Mouse (Mus musculus) layer of hippocampus, adult 9-11 months (tissue): ENCODE measurements around the gene Ptprd.

ENCODE experiments used
- DNase-seq: peaks from one replicate; pipeline ENCODE4 v3.0.0; 2022

Ptprd gene

DNA sequence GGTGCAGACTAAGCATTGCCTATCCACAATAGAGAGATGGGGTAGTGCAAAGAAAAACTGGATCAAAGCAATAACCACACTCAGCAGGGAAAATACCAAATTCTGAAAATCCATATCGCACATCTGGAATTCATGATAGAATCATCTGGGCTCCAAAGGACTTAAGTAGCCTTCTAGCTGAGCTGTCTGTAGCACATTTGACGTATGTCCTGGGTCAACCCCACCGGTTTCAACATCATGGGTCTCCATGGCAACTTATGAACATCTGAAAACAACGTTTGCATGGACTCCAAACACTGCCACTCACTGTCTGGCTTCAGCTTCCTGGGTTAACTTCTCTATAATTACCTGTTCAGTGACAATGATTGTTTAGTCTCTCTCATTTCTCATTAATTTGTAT lies 655.9 kb downstream of the Ptprd start:
- DNase-seq, result no peak

DNA sequence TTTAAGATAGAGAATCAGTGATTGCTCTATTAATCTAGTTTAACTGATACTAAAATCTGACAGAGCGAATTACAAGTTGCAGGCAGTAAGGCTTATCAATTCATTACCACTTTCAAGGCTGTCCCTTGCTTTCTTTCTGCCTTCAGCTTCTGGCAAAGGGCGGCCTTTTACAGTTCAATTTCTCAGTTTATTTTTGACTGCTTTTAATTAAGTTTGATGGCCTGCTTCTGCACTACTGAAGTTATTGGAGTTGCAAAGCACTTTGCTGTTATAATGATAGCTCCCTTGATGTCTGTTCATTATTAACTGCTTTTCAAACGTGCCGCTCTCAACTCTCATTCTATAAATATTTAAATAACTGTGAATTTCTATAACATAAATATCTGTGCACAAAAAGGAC lies 673.9 kb downstream of the Ptprd start:
- DNase-seq, result no peak

DNA sequence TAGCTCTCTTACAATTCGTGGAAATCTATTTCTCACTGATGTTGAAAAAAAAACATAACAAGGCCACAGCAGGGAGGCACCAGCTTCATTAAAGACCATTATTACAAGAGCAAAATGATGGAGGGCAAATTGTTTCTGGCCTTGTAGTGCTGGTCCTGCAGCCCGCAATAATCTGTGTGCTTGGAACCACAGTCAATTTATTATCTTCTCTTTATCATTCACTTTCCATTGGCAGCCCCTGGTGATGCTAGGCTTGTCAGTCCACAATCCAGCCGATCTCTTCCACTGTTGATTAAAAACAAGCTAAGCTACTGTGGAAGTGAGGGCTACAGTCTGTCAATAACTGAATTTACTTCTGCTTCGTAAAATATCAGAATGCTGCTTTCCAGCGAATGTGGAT lies 674.4 kb downstream of the Ptprd start:
- no peak for DNase-seq

DNA sequence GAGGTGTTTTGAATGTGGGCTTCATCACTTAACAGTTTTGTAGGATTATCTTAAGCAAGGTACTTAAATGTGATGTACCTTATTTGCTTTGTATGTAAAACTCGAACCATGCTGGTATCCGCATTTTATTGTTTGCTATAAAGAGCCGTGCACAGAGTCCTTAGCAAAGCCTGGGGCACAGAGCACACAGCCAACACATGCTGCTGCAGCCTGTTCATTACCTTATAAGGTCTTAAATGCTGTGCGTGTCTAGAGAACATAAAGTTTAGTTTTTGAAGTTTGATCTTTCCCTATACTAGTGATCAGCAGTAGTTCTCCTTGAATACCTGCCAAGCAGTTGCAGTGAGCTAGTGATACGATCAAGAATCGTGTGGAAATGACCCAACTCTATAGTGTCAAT lies 676.2 kb downstream of the Ptprd start:
- DNase-seq, result no peak

DNA sequence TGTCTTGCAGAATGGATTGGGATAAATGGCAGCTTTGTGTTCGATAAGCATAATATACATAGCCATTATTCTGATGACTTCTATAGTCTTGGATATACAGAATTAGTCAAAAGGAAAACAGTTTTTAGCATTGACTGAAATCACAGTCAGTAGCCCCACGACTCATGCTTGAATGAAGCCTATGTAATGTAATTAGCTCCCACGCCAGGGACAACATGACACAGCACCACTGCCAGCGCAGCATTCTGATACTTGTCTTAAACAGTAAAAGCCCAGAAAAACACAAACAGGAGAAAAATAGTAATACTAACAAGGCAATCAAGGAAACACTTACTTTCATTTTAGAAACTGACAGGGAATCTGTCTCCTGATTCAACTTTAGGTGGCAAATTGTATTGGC lies 677.2 kb downstream of the Ptprd start:
- DNase-seq, result no peak

DNA sequence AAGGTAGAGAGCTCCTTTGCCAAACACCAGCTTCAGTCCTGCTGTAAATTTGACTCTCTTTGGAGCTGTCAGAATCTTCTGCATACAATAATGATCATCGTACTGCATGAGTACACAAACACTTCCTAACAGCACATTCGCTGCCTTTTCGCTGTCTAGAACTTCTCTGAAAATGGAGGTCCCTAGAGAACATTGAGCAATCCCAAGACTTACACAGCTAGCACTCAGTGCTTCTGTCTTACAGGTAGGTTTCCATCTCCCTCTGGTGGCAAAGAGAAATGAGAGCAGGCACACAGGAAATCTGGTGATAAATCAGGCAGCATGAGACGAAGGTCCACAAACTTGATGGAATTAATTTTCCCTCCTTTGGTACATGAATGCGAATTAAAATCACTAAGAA lies 692.6 kb downstream of the Ptprd start:
- peak; percentile 11 for DNase-seq

DNA sequence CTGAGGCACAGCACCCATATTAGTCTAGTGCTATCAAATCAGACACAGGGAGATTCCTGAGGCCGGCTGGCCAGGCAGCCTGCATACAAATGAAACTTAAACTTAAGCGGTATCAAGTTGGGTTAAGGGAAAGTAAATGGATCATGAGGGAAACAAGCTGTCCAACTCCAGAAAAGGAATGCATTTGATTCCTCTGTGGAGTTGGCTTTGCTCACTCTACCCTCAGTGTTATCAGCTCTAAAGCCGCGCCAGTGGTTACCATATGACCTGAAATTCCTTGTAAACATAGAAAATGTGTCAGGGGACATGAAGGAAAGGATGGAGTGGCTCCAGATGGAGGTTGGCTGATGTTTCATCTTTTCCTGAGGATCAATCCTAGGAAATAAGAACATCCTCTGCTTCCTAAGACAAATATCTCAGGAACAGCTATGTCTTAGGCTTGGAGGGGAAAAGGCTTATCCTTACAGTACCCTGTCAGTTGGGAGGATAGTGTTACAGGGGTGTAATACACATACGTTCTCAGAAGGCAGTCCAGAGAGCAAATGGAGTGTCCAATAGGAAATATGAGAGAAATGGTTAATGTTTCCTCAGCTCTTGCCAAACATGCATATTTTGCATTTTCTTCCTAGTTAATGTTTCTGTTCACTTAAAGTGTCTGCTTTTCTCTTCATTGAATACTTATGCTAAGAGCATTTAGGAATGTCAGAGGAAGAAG lies 697.7 kb downstream of the Ptprd start:
- DNase-seq, result no peak

DNA sequence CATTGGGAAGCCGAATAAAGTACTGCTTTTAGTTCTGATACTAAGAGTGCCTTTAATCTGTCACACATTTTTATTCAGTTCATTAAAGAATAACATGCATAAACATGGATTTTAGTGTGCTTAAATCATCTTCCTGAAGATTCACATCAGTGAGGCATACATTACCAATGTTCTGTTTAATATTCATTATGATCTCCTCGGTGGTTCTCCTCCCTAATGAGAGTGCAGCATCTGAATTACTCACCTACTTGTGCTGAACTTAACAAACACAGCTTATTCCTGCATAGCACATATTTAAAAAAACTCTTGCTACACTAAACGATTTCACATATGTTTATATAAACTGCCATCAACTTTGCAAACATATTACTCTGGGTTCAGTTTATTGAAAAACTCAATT lies 698.7 kb downstream of the Ptprd start:
- DNase-seq, result no peak

DNA sequence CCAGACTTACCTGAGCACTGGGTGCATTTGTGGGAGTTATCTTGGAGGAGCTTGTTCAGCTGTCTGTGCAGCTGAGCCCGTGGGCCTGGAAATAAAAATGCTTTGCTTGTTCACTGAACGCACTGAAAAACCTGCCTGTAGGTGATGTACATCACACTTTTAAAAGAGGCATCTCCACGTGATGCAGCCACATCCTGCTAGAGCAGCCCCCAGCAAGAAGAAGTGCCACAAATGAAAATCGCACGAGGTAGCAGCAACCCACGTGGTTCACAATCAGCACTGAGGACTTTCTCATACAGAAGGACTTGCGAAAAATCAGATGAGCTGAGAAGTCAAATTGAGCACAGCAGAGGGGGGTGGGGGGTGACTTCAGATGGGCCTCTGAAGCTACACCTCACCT lies 757.7 kb downstream of the Ptprd start:
- no peak for DNase-seq

DNA sequence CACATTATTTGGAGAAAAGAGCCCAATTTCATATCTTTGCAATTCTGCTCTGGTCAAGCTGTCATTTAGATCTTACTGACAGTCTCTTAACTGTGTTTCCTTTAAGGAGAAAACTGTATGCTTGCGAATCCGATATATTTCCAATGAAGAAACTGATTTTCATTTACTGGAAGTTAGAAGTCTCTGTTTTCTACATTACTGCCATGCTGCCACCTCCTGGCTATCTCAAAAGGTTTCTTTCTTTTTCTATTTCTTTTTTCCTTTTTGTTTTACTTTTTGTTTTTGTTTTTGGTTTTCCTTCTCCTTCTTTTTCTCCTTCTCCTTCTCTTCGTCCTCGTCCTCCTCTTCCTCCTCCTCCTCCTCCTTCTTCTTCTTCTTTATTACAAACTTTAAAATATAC lies 812.6 kb downstream of the Ptprd start:
- DNase-seq, result no peak

DNA sequence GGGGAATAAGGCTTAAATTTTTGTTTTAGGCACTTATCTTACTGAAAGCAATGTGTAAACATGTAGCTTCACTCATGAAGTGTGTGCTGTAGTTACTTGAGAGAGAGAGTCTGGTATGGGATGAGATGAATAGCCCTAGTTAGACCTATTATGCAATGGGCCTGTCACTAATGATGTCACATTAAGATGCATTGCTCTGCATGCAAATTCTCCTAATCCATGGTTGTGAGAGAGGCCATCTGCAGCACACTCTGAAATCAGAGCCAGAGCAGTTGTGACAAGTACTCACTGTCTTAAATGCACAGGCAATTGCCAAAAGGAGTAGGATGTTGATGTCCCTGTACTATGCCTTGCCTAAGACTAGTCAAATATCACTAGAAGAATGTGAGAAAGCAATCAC lies 850.0 kb downstream of the Ptprd start:
- DNase-seq, result no peak

DNA sequence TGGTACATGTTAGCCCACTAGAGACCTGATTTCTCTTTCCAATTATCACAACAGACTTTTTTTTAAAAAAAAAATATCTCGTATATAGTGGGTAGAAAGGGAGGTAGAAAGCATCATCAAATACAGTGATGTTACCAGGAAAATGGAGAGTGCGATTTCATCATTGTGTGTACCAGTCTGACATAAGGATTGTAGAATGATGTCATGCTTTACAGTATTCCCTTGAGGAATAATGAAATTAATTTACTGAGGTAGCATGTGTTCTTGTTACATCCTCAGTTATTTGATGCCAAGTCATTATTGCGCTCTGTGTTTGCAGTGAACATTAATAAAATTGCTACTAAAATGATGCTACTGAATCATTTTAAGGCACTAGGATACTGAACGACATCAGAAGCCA lies 884.6 kb downstream of the Ptprd start:
- DNase-seq, result no peak

DNA sequence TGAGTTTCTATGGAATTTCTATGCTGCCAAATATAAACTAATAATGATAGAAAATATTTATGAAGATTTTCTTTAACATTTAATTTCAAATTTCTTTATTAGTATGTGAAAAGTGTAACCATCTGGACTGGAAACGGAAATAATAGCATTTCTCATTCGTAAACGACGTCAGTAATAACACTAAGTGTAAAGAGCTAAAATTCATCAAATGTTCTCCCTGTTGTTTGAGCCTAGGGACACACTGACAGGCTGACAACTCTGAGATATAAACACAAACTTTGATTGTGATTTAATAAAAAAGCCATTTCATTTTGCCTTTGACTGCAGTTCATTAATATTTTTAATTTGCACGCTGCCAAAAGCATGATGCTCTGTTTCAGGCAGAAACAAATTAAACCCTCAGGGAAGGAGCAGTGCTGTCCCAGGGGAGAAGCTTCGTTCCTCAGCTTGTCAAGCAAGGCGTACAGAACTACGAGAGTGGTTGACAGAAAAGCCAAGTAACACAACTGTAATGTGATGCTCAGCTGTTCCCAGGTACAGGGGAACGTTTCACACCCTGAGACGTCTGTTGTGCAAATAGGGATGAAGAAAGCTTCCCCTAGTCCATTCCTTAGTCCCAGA lies 894.6 kb downstream of the Ptprd start:
- no peak for DNase-seq

DNA sequence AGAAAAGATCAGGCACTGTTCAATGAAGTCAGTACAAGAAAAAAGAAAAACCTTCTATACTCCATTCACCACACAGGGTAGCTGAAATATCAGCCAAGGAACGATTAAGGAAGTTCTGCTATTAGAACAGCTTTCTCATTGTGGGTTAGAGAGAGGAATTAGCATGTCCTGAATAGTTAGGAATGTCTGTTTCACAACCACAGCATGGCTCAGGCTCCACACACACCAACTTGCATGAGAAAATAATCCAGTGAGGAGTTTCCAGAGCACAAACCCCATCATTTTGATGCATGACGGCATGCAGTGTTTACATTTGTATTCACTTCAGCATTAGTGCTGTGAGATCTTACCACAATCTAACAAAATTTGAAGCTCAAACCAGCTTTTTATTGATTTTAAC lies 895.1 kb downstream of the Ptprd start:
- DNase-seq, result no peak

DNA sequence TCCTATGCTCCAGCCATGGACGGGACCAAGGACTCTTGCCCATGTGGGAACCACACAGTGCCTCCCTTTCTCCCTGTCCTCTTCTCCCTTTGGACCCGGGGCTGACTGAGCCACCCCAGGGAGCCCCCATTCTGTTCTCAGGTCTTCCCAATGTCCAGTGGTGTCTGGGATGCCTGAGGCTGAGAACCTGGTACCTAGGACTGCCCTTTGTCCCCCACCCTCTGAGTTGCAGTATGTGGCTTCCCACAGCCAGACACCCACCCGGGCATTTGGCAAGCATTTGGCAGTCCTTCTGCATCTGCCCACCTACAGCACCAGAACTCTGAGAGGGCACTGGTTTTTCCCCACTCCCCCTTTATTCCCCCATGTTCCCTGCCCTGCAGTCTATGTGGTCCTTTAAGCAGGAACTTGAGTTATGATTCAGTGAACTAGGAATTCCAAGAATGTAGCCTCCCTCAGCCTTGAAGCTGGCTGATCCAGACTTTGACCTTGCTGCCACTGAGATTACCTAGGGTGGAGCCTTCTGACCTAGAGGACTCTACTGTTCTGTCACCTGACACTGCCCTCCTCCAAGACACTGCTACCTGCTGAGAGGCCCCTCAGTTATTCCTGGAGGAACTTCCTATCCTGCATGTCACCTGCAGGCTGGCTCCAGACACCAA lies 901.5 kb downstream of the Ptprd start:
- DNase-seq, result no peak

DNA sequence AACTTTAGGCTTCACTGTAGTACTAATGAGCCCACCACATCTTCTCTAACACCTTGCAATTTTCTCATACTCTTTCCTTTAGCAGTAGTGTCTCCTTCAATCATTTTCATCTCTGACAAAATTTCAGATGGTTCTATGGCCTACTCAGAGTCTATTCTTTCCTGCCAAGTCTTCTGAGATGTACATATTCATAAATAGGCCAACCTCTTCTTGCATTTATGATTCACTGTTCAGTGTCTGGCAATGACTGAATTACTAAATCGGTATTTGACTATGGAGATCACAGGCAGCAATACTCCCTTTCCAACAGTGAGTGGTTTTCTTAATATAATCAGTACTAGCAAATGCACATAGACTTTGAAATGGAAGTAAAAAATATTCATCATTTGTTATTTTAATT lies 928.3 kb downstream of the Ptprd start:
- no peak for DNase-seq

DNA sequence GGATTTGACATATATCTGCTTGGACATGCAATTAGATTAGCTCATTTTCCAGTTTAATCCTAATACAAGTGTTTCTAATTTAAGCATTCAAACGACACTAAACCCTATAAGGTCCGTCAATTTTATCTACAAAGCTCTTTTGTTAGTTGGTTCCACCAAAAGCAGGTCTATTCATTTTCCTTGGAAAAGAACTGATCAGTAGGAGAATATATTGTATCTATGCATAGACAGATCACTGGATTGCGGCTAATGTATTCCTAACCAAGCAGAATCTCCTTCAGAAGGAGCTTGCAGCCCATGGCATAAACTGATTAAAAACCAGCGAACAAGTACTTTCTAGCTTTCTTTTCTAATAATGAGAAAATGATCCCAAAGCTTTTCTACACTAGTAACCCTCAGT lies 933.8 kb downstream of the Ptprd start:
- DNase-seq, result no peak

DNA sequence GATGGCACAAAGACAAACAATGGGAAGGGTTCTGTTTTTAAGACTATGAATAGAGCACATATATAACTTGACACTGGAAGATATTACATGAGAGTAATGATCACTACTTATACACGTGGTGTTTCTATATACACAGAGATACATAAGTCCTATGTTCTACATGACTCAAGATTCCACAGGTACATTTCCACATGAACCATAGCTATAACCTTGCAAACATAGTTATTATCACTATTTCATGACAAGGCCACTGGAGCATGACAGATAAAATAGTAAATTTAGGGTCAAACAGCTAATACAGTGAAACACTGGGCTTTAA lies 951.8 kb downstream of the Ptprd start:
- DNase-seq, result no peak

DNA sequence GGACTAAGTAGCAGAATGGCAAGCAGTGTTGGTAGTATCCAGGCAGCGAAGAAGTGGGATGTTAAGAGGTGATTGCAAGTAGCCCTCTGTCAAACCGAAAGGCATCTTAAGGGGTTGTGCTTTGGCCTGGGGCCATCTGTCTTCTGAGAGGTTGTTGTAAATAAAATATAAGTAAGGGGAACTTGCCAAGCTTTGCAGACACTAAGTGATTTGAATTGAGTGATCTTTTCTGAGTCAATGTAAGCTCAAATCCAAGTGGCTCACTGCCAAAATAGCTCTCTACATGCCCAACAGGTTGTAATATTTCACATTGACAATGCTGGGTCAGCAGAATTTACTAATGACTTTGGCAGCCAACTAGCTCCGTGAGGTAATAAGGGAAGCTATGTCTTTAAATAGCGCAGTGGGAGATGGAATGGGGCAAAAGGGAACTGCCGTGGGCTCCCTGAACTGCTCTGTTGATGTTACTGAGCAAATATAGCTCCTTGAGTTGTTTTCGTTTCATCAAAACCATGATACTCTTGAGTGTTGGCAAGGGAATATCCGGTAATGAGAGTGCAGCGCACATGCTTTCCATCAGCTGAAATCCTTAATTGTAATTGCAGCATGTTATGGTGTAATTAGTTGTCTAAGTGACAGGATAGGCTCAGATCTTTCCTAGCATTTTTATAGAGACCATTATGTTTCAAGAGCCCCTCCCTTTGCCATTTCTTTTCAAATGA lies 952.4 kb downstream of the Ptprd start:
- no peak for DNase-seq

DNA sequence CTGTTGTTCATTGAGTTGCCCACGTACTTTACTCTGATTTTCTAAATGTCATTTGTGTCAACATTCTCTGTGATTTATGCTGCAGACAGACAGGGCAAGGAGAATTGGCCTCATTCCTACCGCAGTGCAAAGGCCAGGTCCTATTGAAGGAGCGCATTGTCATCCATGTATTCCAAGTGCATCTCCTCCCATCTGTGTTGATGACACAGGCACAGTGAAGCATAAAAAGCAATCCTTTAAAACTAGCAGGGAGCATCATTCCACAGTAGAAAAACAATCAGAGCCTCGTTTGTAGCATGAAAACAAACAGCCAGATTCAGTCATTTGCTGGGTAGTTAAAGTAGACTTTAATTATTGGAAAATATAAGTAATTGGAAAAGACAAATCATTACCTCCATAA lies 960.6 kb downstream of the Ptprd start:
- no peak for DNase-seq

DNA sequence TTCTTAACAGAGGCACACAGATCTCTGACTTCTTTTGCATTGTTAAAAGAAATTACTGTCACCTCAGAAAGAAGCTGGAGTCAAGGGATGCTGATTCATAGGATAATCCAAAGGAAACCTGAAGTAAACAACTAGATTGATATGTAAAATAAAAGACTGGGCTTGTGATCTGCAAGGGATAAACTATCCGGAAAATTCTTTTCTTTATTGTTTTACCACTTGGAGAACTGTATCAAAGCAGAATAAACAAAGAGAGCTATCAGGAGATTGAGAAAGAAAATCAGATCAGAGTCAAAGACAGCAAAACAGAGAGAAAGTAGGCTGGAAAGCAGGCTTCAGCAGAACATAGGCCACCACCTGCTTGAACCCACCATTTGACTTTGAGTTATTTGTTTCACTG lies 962.0 kb downstream of the Ptprd start:
- DNase-seq, result no peak

DNA sequence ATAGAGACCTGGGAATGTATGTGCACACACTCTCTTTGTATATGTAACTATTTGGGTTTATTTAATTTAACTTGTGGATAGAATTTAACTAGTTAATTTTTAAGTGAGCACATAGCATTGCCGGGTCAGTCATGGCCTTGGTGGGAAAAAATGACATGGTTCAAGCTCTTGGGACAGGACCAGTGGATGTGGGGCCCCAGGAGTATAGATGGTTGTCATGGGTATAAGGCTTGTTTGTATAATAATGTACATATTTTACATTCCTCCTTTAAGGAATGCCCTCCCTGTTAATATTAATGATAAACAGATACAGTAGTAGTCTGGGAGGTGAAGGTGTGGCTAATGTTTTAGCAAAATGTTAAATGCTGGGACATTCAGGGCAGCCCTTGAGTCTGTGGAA lies 962.8 kb downstream of the Ptprd start:
- DNase-seq, result no peak

DNA sequence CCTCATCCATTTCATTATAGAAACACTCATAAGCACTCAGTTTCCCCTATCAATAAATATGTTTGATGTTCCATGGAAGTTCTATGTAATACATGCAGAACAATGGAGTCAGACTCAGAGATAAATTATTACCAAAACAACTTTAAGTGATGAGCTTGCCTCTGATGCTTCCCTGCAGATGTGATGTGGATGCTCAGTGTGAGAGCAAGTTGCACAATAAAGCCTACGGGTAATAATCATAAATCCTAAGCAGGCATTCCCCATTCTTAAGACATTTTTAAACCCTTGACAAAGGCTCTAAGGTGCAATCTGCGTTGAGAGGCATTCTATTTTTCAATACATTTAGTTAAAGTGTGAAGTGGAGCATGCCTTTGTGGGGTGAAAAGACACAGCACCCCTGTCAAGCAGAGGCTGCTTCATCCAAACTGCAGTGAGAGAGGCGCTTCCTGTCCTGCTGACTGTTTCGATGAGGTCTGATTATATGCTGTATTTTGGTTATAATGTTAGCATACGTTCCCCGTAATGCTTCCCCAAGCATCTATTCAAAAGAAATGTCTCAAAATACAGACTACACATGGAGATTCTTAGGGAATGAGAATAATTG lies 969.8 kb downstream of the Ptprd start:
- DNase-seq, result no peak

DNA sequence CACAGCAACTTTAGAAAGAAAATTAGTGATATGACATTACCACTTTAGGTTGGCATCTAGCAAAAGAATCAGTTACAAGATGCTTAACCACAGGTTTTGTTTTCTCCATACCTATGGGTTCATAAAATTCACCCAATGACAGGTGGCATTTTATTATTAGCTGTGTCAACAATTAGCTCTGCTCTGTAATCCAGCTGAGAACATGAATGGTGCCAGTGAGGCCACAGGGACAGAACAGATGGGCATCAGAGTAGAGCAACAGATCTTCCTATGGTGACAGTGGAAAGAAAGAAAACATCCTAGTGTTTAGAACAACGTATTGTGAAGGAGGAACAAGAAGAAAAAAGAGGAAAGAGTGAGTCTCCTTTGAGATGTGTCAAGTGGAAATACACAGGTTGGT lies 973.6 kb downstream of the Ptprd start:
- DNase-seq, result no peak
